Mouse (Mus musculus) urinary bladder, adult 18-20 months (tissue): ENCODE measurements at regions not wholly inside any gene's neighbourhood (a gene's known extent, or its start where the extent isn't known, plus 50 kb on each side); places are given as distances from the start of the nearest gene placed in this dataset.
"Not testable (repeated sequence)": the region's sequence is repeated elsewhere in the genome, so short reads cannot be mapped to it uniquely, and the experiment has no call there.

ENCODE experiments used
- DNase-seq, 2 experiments: peaks; one replicate each; pipeline ENCODE4 v3.0.0; 2022; ENCODE audit warnings: low spot score in 2 of 2, mixed read lengths in 2 of 2

DNA sequence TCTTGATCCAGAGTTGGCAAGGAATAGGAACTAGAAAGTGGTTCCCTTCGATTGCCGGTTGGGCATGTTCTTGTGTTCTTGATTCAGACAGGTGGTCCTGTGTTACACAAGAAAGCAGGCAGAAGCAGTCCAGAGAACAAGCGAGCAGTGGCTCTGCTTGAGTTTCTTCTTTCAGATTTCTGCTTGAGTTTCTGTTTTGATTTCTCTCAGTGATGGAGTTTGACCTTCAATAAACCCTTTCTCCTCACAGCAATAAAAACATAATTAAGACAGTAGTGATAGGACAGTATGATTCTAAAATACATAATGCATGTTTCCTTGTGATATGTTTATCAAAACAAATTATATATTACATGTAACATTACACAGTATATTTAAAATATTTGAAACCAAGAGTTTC lies 59.1 kb downstream of the Klf6 start:
- DNase-seq, result no peak

DNA sequence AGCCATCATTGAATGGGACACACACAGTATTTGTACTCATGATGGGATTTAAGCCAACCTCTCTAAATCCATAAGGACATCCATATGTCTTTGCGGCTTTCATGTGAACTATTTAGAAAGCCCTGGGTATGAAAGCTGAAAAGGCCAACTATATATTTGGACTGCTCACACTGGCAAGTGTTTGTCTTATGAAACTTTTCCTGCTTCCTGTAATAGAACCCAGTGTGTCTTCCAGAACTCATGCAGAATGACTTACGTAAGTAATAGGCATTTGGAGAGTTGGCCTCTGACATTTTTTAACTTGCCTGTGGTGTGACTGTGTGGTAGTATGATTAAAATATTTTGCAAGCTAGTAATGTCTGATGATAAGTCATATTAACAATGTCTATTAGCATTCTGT lies 70.2 kb downstream of the Klf6 start:
- DNase-seq, result no peak

DNA sequence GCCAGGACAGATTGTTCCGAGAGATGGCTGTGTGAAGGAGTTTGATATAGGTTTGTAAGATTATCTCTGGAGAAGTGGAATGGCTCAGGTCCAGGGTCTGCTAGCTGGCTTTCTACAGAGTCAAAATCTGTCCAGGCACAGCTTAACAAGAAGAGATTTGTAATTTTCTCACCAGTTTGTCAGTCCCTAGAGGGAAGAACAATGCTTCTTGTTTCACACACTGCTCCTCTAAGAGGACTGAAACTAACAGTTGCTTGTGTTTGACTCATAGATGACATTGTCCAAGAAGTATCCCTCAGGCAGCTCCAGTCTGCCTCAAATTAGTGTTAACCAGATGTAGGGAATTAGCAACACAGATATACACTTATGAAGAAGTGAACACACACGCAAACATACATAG lies 76.2 kb downstream of the Klf6 start:
- DNase-seq, result no peak

DNA sequence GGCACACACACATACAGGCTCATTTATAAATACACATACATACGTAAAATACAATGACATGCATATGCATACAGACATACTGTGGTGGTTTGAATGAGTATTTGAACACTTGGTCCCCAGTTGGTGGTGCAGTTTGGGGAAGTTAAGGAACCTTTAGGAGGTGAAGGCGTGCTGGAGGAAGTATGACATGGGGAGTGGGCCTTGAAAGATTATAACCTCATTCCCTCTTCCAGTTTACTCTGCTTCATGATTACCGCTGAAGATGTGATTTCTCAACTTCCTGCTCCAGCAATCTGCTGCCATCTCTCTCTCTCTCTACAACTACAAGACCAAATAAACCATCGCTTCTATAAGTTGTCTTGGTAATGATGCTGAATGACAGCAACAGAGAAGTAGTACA lies 76.7 kb downstream of the Klf6 start:
- DNase-seq, result no peak

DNA sequence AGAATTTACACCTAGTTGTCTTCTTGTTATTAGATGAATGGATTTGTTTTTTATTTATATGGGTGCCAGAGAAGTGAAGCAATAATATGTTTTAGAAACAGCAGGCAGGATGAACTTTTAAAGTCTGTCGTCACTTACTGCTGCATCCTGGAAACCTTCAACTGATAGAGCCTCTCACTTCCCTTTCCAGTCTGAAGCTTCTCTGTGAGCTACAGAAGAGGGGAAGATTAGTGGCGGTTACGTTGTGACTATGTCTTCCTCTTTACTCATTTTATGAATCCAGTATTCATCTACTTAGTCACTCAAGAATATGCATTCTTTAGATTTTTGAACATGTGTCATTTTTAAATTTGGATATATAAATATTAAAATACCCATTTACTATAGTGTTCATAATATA lies 78.1 kb downstream of the Klf6 start:
- no peak for DNase-seq

DNA sequence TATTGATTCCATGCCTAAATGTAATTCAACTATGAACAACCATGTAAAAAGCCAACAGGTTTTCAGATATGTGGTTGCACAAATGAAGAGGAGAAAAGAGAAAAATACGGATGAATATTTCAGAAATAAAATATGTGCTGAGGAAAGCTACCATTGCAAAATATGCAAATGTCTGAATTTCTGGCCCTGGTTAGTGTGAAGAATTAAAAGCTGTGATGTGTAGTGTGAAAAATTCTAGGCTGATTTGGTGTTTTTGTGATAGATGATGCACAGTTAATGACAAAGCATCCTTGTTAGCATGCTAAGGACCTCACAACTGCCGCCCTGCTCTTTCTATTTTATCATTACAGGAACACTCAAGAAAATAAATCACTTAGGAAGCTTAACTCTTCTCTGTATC lies 91.6 kb downstream of the Klf6 start:
- no peak for DNase-seq

DNA sequence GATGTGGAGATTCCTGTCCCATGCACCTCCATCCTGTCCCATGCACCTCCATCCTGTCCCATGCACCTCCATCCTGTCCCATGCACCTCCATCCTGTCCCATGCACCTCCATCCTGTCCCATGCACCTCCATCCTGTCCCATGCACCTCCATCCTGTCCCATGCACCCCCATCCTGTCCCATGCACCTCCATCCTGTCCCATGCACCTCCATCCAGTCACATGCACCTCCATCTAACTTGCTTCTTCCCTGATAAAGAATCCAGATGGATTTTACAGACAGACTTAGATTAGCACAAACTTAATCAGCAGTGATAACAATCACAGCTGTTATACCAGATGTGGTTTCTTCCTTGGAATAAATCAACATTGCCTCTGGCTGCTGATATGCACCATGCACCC lies 93.8 kb downstream of the Klf6 start:
- DNase-seq, result not testable (repeated sequence)

DNA sequence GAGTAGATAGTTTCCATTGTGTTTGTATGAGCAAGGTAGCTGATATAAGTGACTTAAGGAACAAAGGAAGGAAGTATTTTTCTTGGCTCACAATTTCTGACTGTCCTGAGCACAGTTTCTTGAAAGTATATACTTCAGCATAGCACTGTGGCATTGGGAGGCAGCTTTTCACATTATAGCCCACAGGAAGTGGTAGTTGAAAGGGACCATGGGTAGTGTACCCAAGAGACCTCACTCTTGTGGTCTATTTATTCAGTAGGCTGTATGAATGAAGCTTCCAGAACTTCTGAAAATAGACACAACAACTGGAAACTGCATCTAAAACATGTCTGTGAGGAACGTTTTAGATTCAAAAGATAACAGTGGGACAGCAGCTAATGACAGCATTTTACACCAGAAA lies 94.9 kb downstream of the Klf6 start:
- DNase-seq, result no peak

DNA sequence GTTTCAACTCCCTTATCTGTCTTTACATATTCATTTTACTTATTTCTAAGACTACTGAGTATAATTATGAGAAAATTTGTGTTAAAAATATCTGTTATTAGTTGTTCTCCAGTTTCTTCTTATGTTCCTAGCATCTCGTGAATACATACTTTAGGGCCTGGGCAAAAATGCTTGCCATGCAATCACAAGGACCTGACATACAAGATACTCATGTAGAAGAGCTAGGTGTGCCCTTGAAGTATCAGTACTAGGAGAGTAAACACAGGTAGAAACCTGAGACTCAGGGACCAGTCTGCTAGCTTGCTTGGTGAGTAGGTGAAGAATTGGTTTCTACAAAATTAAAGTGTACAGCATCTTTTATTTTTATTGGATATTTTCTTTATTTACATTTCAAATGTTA lies 101.7 kb downstream of the Klf6 start:
- DNase-seq, result no peak

DNA sequence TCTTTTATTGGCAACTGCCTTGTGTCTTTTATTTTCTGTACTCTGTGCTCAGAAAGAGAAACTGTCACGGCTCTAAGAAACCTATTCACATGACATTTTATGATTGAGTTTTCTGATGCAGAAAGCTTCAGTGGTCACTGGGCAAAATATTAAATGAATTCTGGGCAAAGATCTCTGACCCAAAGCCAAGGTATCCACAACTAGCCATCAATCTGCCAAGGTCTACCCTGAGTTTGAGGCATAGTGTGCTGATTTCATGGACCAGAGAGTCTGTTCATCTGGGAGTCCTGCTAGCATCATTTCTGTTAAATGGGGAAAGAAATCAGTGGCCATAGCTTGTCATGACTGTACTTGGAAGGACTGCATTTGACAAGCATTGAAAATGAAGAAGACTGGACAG lies 103.3 kb downstream of the Klf6 start:
- DNase-seq, result no peak

DNA sequence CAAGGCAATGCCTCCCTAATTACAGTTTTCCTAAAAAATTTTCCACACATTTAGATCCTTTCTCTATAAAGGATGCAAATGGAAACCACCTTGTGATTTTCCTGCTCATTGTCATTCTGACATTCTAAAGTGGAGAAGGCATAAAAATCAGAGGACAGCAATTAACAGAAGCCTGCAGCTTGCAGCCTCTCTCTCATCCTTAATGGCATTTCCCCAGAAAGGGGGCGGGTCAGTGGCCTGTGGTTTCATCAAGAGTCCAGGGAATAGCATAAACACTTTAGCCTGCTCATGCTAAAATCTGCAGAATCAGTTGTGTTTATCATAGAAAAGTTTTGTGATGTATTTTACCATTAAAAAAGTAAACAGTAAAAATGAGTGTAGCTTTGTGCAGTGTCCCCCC lies 117.3 kb downstream of the Klf6 start:
- DNase-seq, result no peak

DNA sequence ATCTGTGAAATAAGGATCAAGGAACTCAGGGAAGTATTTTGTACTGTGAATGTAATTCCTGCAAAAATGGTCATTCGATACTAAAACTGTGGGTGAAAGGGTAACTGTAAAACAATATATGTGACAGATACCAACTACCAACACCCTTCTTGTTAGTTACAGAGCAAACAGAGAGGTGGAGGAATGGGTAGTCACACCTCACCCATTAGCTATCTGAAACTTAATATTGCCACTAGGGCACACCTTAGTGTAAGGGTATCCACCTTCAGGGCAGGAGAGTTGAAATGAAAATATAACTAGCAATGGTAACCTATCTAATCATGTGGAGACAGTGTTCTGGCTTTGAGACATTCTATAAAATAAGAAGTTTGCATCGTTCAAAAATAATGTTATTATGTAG lies 126.2 kb downstream of the Klf6 start:
- no peak for DNase-seq

DNA sequence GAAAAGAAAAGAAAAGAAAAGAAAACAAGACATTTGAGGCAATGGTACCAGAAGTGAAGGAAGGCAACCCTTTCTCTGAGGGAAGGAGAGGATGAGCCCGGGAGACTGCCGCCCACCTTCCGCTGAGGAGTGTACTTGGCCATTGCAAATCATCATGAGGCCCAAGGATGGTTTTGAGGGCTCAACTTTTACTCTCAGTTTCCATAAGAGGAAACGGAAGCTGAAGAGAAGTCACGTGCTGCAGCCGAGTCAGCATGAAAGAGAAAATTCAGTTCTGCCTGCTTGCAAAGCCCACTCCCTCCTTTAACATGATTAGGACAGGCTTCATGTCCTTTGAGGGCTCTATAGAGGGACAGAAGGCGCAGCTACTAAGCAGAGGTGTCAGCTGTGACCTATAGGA lies 127.1 kb downstream of the Klf6 start:
- DNase-seq, result no peak

DNA sequence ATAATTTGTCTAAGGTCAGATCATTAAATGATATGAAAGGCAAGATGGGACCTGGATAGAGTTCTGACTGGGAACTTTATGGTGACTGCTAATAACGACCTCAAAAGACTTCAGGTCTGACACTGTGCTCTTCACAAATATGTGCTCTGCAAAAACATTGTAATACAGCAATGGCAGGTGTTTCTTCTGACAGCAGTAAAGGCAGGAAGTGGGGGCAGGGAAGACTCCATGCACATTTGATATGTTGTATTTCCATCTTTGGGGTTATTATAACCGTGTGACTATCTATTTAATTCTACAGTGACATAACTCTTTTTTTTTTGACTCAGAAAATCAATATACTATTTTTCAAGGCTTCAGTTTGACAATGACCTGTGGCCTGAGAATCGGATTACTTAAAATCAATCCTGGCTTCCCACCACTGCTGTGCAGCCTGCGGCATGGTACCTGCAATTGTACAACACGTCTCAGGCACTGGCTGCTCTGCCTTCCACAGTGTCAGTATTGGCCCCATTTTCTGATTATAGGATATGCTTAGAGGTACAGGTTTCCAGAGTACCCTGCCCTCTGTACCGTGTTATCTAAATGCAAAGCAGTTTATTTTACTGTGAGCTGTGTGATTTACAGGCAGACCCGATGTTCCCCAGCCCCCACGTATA lies 139.4 kb downstream of the Klf6 start:
- DNase-seq, result no peak

DNA sequence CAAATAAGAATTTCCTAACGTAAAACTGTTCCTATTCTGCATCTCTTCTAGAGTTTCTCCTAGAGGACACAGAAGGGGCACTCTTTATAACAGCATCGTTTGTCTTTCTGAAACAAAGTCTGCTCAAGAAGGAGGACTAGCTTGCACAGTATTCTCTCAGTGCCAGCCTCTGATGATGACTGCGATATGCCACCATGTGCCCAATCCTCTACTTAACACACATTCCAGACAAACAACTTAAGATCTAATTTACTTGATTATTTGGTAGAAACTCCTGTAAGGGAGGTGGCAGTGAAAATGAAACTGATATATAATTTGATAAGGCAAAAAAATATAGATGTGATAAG lies 139.9 kb downstream of the Klf6 start:
- no peak for DNase-seq

DNA sequence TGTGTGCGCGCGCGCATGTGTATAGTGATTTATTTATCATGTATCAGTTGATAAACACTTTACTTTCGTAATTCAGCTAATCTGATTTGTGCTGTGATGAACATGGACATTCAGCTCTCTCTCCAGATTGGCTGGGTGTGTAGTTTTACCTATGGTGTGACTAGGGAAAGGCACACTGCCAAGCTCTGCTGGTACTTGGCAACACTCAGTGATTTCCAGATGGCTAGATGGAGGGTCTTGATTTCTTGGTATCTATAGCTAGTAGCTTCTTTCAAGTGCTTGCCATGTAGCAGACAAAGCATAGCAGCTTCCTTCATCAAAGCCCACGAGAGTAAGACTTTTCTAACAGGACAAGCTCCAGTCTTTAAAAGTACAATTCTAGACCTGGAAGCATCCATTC lies 144.6 kb downstream of the Klf6 start:
- DNase-seq, result no peak

DNA sequence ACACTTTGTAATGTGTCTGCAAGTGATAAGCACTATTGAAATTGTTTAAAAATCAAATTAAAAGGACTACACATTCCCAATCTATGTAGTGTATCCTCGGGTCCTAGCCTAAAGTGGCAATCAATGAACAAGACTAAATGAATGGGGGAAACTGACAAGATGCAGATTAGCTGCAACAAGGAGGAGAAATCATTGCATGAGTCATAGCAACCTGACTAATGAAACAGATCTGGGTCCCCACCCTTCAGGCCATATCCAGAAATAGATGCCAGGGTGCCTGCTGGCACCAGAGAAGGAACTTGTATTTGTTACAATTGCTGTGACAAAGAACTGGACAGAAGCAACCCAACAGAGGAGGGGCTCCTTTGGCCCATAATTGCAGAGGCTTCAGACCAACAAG lies 148.4 kb downstream of the Klf6 start:
- DNase-seq, result no peak

DNA sequence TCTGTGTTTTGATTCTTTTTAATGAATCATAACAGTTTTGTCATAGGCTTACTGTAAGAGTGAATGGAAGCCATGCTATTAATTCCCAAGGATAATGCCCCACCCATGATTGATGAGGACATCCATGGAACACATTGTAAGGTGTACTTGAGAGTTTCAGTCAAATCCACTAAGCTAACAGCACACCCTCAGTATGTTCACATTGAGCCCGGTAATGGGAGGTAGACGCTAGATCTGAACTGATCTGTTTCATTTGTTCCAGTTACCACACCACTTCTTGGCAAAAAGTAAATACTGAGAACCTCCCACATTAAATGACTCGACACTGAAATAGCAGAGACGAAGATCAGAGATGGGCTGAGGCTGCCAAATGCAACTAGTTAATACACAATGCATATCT lies 165.9 kb downstream of the Klf6 start:
- no peak for DNase-seq

DNA sequence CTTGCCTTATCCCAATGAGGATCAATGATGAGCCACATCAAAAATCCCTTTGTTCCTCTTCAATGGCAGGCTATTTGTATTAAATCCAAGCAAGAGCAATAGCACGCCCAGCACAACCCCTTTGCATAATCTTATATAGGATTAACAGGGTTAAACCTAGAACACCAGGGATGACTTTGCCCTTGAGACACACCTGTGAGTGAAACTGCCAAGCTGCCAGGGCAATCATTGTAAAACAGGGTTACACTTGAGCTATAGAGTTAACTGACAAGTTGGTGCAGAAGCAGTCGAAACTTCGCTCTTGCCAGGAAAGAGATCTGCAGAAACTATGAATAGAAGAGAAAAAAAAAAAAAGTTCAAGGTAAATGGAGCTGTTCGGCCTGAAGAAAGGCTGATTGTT lies 167.6 kb downstream of the Klf6 start:
- DNase-seq, result no peak

DNA sequence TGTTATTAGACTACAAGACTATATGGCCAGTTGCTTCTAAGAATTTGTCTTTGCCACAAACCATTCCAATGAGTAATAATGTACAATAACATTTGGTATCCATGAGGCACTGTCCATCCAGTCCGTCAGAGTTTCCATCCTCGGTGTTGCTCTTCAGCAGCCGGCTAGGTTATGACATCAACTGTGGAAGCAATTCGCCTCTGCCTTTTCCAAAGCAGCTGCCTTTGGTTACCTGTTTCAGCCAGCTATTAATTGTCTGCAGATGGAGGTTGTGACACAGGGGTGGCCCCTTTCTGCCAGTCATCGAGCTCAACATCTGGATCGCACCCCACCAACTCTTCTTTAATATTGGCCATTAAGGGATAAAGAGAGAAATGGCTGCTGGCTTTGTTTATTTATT lies 168.2 kb downstream of the Klf6 start:
- no peak for DNase-seq

DNA sequence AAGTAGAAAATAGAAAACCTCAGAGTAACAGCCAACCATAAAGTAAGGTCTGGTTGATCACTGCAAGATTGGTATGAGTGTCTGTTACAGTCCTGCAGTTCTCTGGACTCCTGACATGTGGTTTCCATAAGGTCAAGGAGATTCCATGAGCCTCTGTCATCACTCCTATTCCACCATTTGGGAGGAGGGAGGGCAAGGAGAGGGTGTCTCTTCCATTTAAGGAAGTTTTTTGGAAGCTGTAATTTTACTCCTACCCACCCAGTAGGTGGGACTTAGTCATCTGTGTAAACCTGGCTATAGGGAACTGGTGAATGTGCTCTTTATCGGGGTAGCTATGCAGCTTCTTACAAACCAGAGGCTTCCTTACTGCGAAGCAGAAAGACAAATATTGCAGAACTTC lies 168.8 kb downstream of the Klf6 start:
- no peak for DNase-seq

DNA sequence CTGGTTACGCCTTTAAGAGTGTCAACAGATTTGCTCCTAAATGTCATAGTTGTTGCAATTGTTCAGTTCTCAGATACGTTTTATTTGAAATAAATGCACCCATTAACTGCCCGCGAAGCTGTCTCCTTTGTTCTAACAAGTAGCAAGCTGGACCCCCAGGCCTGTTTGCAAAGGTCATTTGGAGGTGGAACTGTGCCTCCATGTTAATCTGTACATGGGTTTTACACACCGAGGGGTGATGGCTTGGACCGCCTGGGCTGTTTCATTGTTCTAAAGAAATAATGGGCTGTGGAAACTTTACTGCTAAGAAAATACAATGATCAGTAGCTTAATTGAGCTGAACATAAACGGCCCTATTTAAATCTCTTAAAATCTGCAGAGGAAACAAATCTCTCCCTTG lies 178.8 kb downstream of the Klf6 start:
- no peak for DNase-seq

DNA sequence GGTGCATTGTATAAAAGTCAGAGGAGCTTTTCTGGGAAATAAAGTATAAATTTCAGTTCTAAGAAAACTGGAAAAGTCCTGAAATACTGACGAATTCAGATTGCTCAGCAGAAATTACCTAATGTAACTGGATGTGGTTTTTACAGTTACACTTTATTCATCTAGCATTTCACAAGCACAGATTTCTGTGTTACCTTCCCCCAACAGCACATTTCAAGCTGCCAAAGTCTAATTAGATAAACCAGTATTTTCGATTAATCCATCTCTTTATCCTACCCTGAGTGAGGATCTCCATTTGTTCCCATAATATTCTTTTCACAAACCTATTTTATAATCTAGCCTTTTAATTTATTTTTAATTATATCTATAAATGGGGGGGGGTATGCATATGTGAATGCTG lies 179.4 kb downstream of the Klf6 start:
- DNase-seq, result no peak

DNA sequence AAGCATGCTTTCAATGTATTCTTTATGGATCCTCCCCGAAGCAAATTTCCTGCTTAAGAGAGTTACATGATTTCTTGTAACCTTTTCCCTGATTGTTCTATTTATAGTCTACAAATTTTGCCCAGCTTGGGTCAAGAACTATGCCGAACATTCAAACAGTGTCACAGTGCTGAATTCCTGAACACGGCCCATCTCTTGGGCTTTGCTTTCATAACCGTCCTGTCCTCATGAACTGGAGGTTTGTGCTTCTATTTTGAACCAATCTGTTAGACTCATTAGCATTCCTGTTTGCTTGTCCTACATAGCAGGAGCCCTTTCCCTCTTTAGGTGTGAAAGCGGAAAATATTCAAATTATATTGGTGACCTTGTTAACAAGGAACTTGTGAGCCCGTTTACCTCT lies 181.2 kb downstream of the Klf6 start:
- DNase-seq, result no peak
